8 mouse cellular contexts compared by ENCODE assay signal in genomic region chr14:30825476-30826131, GRCm38 (mm10). TPM values are rescaled to one million over a fixed set of nuclear protein-coding genes. Genes with fewer than 3 reads are reported as not detected.
DNase-seq lines count a peak whose midpoint lies in the region; ATAC-seq lines count a peak whose summit lies in the region.

TSS of gene Tmem110 (plus strand) at chr14:30825590.

- H3K36me3 ChIP-seq in hindbrain, embryonic 15.5 days = no peaks in the 10 kb centered on the region
- no peaks in the 10 kb centered on the region for H3K36me3 ChIP-seq in macrophage (ENCODE audit: inconsistent target)

- peak; percentile 91 for DNase-seq in R1 (ENCODE audit: low read depth, low spot score)
- DNase-seq in cerebellum, postnatal 25 days = peak; percentile 93 to 96
- DNase-seq in frontal cortex, postnatal 36 days (ENCODE audit: low spot score in 2 of 2) = peak; percentile 83 to 89
- DNase-seq in left cerebral cortex, adult 18-20 months (ENCODE audit: low spot score in 2 of 2) = peak; percentile 84 to 91
- DNase-seq in right cerebral cortex, adult 18-20 months = peak; percentile 90
- DNase-seq in urinary bladder, postnatal 10 days (ENCODE audit: low spot score) = peak; percentile 64

- no peaks in the 10 kb centered on the region for H3K27me3 ChIP-seq in hindbrain, embryonic 15.5 days

- H3K27ac ChIP-seq in hindbrain, embryonic 15.5 days (replicated peaks) = peak within 1 kb of the TSS; percentile 75
- no peak within 1 kb of the TSS for H3K27ac ChIP-seq in macrophage

- H3K9ac ChIP-seq in hindbrain, embryonic 15.5 days = peak within 1 kb of the TSS; percentile 80

- no peaks in the 10 kb centered on the region for H3K9me3 ChIP-seq in hindbrain, embryonic 15.5 days

- peak within 1 kb of the TSS; percentile 86 for H3K4me3 ChIP-seq in hindbrain, embryonic 15.5 days
- H3K4me3 ChIP-seq in macrophage (ENCODE audit: inconsistent target) = peak within 1 kb of the TSS; percentile 54

- peak; percentile 98 for ATAC-seq in hindbrain, embryonic 15.5 days (ENCODE audit: low FRiP score, low read depth)

- under 1% methylated on average over 67 of the region's 68 CpGs for WGBS in hindbrain, embryonic 15.5 days
- WGBS in macrophage (ENCODE audit: missing documents) = 2% methylated on average over 66 of the region's 68 CpGs

- H3K4me1 ChIP-seq in hindbrain, embryonic 15.5 days (replicated peaks) = peaks cover 30% of the 10 kb centered on the region

- peak within 1 kb of the TSS; percentile 79 for H3K4me2 ChIP-seq in hindbrain, embryonic 15.5 days

- peaks cover 12% of the 10 kb centered on the region; the same call in 1 of the 2 replicates for H3K79me2 ChIP-seq in macrophage (ENCODE audit: inconsistent target)

RNA-seq across cellular contexts. Expression of gene Tmem110, which starts in this region (rescaled TPM):
- polyA plus RNA-seq in hindbrain, embryonic 15.5 days (2015; fragmentation: Nextera tagmentation; extraction: Ambion mirVana) = 19.8 and 20.4 TPM in 2 replicates
- total RNA-seq in left cerebral cortex, adult 18-20 months (2021) = 10 to 100 TPM; 20.7 to 22.9 TPM
- 10 to 100 TPM in 25 of 26 experiments, 1 to 10 TPM in 1; 9.5 to 77.9 (median 27.2) TPM for total RNA-seq in macrophage (2018; cell fraction: chromatin; rRNA removed)
- total RNA-seq in macrophage (2018; cell fraction: cytosol; rRNA removed) = 10 to 100 TPM in 12 of 26 experiments, 1 to 10 TPM in 14; 5.6 to 16.5 (median 9.2) TPM
- 10 to 100 TPM in 24 of 26 experiments, 1 to 10 TPM in 2; 7.5 to 31.4 (median 20.0) TPM for total RNA-seq in macrophage (2018; cell fraction: nucleus; rRNA removed)
- 4.9 to 7.5 TPM (median 7.1 TPM) in 3 replicates for polyA plus RNA-seq in macrophage (2018)
